1 mouse cellular context compared by ENCODE assay signal in genomic region chr17:48467395-48468231, GRCm38 (mm10).
TF ChIP-seq lines count a peak whose summit lies in the region.

No protein-coding gene starts in this region.

TF ChIP-seq in C2C12, 6 proteins besides CTCF, POLR2A, EP300 and RAD21:
- TF ChIP-seq FOSL1 (IDR thresholded peaks at IDR 0.05; ENCODE audit: insufficient read depth, low read length, poor library complexity, severe bottlenecking) = no peak
- no peak for TF ChIP-seq CEBPB (IDR thresholded peaks at IDR 0.05; ENCODE audit: low read depth)
- TF ChIP-seq MAX (IDR thresholded peaks at IDR 0.05) = no peak
TF ChIP-seq in C2C12: peak in this region for 0.
